Mouse (Mus musculus) testis, adult 2 months (tissue): ENCODE measurements at regions not wholly inside any gene's neighbourhood (a gene's known extent, or its start where the extent isn't known, plus 50 kb on each side); places are given as distances from the start of the nearest gene placed in this dataset.

Experiments
- CTCF ChIP-seq: fragments of 200-500 bp; IDR thresholded peaks from 2 replicates; pipeline ENCODE4 v1.5.1; 2012; ENCODE audit warnings: low read depth, mild to moderate bottlenecking, inconsistent platforms, low read length, moderate library complexity; ENCODE audit not compliant: control insufficient read depth, insufficient read depth, insufficient replicate concordance
- POLR2A ChIP-seq: fragments of 200-500 bp; IDR thresholded peaks from 2 replicates; pipeline ENCODE4 v1.6.1; 2012; ENCODE audit warnings: low read depth, mild to moderate bottlenecking, inconsistent platforms, low read length, moderate library complexity; ENCODE audit not compliant: control insufficient read depth

GRCm38 (mm10) chr10:96460617-96461338 lies 156.0 kb upstream of the Btg1 start:
- TF ChIP-seq CTCF, result no peak
- TF ChIP-seq POLR2A, result no peak
